28 mouse cellular contexts compared by ENCODE assay signal in the genomic region with DNA sequence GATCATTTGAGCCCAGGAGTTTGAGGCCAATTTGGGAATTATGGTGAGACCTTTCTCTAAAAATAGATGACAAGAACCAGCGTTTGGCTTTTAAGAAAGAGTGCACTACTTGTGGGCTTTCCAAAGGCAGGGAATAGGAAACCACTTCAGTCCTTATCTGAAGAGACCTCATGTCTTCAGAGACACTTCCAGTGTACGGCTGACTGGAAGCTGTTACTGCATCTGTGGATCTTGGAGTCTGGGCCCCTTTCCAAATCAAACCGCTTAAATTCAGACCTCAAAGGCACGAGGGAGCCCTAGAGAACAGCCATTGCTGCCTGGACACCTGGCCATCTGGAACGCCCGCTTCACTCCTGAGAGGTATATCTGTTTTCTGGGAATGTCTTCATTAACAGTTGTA. TPM values are rescaled to one million over a fixed set of nuclear protein-coding genes. Genes with fewer than 3 reads are reported as not detected.
A peak's percentile ranks its signal among the peaks of the same experiment; 100 is the strongest.
DNase-seq lines count a peak whose midpoint lies in the region; ATAC-seq lines count a peak whose summit lies in the region.
"Had no signal": no experiment of that assay in that cellular context is flagged by ENCODE, and none has a peak within 500 bp of the region (broad histone marks: within the 10 kb centered on the region; RNA-seq: fewer than 3 reads in every experiment).

No protein-coding gene starts in this region.

- no peak overlapping the region for H3K4me3 ChIP-seq in kidney, embryonic 16.5 days (ENCODE audit: low read length)
- H3K4me3 ChIP-seq in kidney, embryonic 14.5 days (ENCODE audit: low read length): no peak overlapping the region
- H3K4me3 ChIP-seq: gastrocnemius, adult 2 months; heart, embryonic 12.5 days; layer of hippocampus, adult 2 months; limb, embryonic 15.5 days; liver, embryonic 13.5 days; myocyte; neural tube, embryonic 13.5 days had no signal

- H3K4me2 ChIP-seq in kidney, embryonic 16.5 days (replicated peaks; ENCODE audit: low read depth, low read length): no peak overlapping the region
- H3K4me2 ChIP-seq in kidney, embryonic 14.5 days (replicated peaks; ENCODE audit: low read depth, low read length): no peak overlapping the region
- H3K4me2 ChIP-seq: heart, embryonic 12.5 days; limb, embryonic 15.5 days; liver, embryonic 13.5 days; midbrain, embryonic 11.5 days; neural tube, embryonic 13.5 days had no signal

- H3K27me3 ChIP-seq in kidney, embryonic 16.5 days (ENCODE audit: insufficient read depth, low read length): no peaks in the 10 kb centered on the region
- no peaks in the 10 kb centered on the region for H3K27me3 ChIP-seq in kidney, embryonic 14.5 days (ENCODE audit: control insufficient read depth, insufficient read depth, low read length)
- H3K27me3 ChIP-seq: neural tube, embryonic 13.5 days had no signal

- H3K27ac ChIP-seq in kidney, embryonic 16.5 days (ENCODE audit: low read length): no peak overlapping the region
- no peak overlapping the region for H3K27ac ChIP-seq in kidney, embryonic 14.5 days (ENCODE audit: low read depth, low read length)
- H3K27ac ChIP-seq: gastrocnemius, adult 2 months; kidney, postnatal 0 days; layer of hippocampus, adult 2 months; limb, embryonic 15.5 days; liver, embryonic 13.5 days; neural tube, embryonic 13.5 days had no signal

- peaks cover 9% of the 10 kb centered on the region for H3K4me1 ChIP-seq in kidney, embryonic 16.5 days (ENCODE audit: insufficient read depth, low read length)
- 0 out of 2 replicates have a peak, but pooled peaks cover 4% of the 10 kb centered on the region for H3K4me1 ChIP-seq in kidney, embryonic 14.5 days (ENCODE audit: control insufficient read depth, insufficient read depth, low read length)
- H3K4me1 ChIP-seq: liver, embryonic 13.5 days had no signal

- no peaks in the 10 kb centered on the region for H3K36me3 ChIP-seq in kidney, embryonic 16.5 days (ENCODE audit: insufficient read depth, low read length)
- no peaks in the 10 kb centered on the region for H3K36me3 ChIP-seq in kidney, embryonic 14.5 days (ENCODE audit: control insufficient read depth, insufficient read depth, low read length)
- H3K36me3 ChIP-seq: heart, embryonic 12.5 days; limb, embryonic 15.5 days; liver, embryonic 13.5 days; neural tube, embryonic 13.5 days had no signal

- no peaks in the 10 kb centered on the region for H3K9me3 ChIP-seq in kidney, embryonic 16.5 days (ENCODE audit: low read length)
- no peaks in the 10 kb centered on the region for H3K9me3 ChIP-seq in kidney, embryonic 14.5 days (ENCODE audit: control insufficient read depth, low read length)
- H3K9me3 ChIP-seq: heart, embryonic 12.5 days; limb, embryonic 15.5 days; liver, embryonic 13.5 days; neural tube, embryonic 13.5 days had no signal

- no peak overlapping the region for H3K9ac ChIP-seq in kidney, embryonic 16.5 days (replicated peaks; ENCODE audit: low read length)
- H3K9ac ChIP-seq in kidney, embryonic 14.5 days (ENCODE audit: low read depth, low read length): no peak overlapping the region
- H3K9ac ChIP-seq: heart, embryonic 12.5 days; limb, embryonic 15.5 days; liver, embryonic 13.5 days; neural tube, embryonic 13.5 days had no signal

- no peak for ATAC-seq in kidney, embryonic 16.5 days (ENCODE audit: low FRiP score, low TSS enrichment)
- ATAC-seq in kidney, embryonic 14.5 days (ENCODE audit: low FRiP score, low TSS enrichment): 0 out of 2 replicates have a peak, but pooled peaks have one; percentile 15
- ATAC-seq: forebrain, embryonic 16.5 days; hindbrain, embryonic 16.5 days had no signal

- 61% methylated on average over 6 of the region's 6 CpGs for WGBS in kidney, embryonic 16.5 days
- 61% methylated on average over 6 of the region's 6 CpGs for WGBS in kidney, embryonic 14.5 days

- peak; percentile 12 for DNase-seq in kidney, adult 18-20 months
- peak; percentile 6 for DNase-seq in NIH3T3 (ENCODE audit: low read depth)
- peak; percentile 17 to 20 for DNase-seq in kidney, postnatal 36 days
- DNase-seq in layer of hippocampus, postnatal 36 days: no peak
- DNase-seq: adrenal gland, postnatal 10 days; B cell, adult 2 months; cerebellum, adult 8-10 months; cerebellum, postnatal 25 days; gastrocnemius, adult 2 months; gastrocnemius, postnatal 36 days; heart, adult 18-20 months; heart, postnatal 10 days; liver, embryonic 13.5 days; lung, adult 18-20 months; lung, postnatal 10 days; thymus, adult 2 months; thymus, postnatal 36 days had no signal

RNA-seq across cellular contexts. Expression of a gene that starts 22.0 kb away (rescaled TPM):
- polyA plus RNA-seq in kidney, embryonic 16.5 days (2015; fragmentation: Nextera tagmentation; extraction: Ambion mirVana): 75.6 and 76.3 TPM in 2 replicates
- polyA plus RNA-seq in kidney, embryonic 14.5 days (2014; fragmentation: Nextera tagmentation; extraction: Ambion mirVana): 33.7 and 62.9 TPM in 2 replicates
- 100 to 1,000 TPM; 254 to 255 TPM for total RNA-seq in layer of hippocampus, postnatal 36 days (2021)

Comparison
In these comparisons a context has a peak if more than half of its experiments do, and no peak if none do; other contexts are left out.
1. DNase-seq: peak in kidney, adult 18-20 months (single experiment), NIH3T3 (single experiment) and kidney, postnatal 36 days (2 of 2); none in layer of hippocampus, postnatal 36 days (0 of 2).